Mouse (Mus musculus) heart, adult 18-20 months (tissue): Measurements from ENCODE around the gene 2900011O08Rik. TPM values are rescaled to one million over a fixed set of nuclear protein-coding genes. Genes with fewer than 3 reads are reported as not detected.
A peak's percentile ranks its signal among the peaks of the same experiment; 100 is the strongest.
"Not testable (repeated sequence)": the region's sequence is repeated elsewhere in the genome, so short reads cannot be mapped to it uniquely, and the experiment has no call there.

Experiments used
- DNase-seq, 2 experiments: peaks; one replicate each; pipeline ENCODE4 v3.0.0; 2021 to 2022; ENCODE audit warnings: mixed read lengths in 1 of 2
- long read RNA-seq, 2 experiments: library from polyadenylated mRNA; stranded (forward); transcript quantifications; one replicate each; pipeline ENCODE4 v2.0.0; 2021
- total RNA-seq, 2 experiments: library from RNA; stranded (reverse); gene quantifications; 2 replicates each; pipeline ENCODE4 v1.2.3; 2021

2900011O08Rik gene
- total RNA-seq = not detected
- long read RNA-seq, experiment 1 = 0 reads
- long read RNA-seq, experiment 2 = 0 reads

DNA sequence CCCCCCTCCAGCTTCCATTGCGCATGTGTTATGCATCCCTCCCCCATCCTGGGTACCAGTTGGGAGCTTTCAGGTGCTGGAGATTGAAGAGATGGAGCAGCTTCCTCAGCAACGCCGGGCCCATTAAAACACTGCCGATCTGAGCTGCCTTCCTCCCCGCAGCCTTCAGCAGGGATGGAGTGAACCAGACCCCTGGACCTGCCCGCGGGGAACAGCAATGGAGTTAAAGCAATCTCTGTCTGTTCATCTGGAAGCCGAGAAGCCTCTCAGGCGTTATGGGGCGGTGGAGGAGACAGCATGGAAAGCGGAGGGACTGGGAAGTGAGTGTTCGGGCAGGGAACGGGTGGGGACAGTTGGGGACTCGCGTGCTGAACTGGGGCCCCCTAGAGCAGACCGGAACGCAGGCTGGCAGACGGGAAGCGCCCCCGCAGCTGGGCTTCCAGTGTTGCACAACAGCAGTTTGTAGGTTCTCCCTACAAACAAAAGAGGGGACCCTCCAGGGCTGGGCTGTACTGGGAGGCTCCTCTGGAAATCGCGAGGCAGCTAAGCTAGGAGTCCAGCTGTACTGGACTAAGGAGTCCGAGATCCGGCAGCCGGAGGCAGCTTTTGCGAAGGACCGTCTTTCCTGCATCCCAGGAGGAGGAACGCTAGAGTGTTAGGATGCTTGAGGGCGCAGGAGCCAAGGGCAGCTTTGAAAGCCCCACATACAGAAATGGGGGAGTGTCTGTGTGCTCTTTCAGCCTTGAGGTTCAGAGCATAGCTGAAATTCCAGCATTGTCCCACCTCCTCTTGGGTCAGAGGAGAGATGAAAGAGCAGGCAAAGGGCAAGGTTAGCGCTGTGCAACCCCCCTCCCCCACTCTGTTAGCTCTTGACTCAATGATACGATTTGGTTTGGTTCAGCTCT lies at the start of gene 2900011O08Rik, which contains the start of gene Ifitm7:
2900011O08Rik (plus strand) TSS at position 31 of the 905 bp plus-strand sequence.
Ifitm7 (minus strand) TSS at position 315 of the 905 bp plus-strand sequence.
- DNase-seq = no peak

DNA sequence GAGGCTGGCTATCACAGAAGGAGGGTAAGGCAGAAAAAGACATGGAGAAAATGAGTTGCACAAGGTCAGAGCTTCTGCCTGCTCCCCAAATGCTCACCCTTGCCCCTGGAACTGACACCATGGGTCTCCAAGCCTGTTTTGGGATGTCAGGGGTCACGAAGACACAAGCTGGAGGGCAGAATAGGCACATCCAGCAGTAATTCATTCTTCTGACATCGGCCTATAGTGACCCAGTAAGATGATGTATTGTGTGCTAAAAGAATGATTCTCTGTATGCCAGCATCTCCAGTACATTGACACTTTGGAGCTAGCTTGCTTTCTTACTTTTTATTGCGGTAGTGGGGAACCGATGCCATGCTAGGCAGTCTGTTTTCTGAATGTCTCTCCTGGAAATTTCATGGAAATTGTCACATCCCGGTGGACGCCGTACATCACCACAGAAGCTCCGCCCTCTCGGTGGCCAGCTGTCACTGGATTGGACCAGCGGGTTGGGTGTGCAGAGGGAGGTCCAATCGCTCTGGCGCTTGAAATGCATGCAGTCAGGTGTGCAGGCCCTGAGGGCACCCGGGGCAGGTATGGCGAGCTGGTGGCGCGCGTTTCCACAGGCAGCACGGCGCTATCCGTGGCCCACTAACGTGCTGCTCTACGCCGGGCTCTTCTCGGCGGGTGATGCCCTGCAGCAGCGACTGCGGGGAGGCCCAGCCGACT lies 46.1 kb upstream of the 2900011O08Rik start:
- peak; percentile 12 to 26 for DNase-seq

DNA sequence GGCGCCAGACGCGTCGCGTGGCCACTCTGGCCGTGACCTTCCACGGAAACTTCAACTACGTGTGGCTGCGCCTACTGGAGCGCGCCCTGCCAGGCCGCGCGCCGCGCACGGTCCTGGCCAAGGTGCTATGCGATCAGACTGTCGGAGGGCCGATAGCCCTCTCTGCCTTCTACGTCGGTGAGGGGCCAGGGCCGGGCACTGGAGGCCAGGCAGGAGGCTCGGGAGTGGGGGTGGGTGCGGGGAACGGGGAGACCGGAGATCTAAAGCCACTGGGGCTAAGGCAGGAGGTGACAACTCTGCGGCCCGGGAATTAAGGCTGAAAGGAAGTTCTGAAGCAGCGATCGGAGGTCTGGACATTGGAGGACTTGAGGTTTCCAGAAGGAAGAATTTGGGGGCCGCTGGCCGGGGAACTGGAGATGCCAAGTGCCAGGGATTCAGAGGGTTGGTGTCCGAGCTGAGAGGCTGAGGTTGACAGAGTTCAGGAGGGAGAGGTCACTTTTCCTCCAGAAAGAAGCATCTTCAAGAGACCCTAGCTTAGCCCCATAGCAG lies 45.5 kb upstream of the 2900011O08Rik start:
- no peak for DNase-seq

DNA sequence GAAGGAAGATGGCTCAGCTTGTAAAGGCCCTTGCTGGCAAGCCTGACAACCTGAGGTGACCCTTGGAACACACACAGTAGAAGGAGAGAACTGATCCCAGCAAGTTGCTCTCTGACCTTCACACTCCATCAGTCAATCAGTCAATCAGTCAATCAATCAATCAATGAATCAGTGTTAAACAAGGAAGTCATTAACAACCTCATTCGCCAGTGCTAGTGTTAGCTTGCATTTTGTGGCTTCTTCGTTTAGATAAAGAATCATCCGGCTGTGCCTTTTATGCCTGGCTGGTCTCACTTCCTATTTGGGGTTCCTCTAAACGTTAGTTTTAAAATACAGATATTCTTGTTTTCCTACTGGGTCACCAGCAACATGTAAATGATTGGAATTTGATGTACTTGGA lies 42.2 kb upstream of the 2900011O08Rik start:
- DNase-seq = no peak

DNA sequence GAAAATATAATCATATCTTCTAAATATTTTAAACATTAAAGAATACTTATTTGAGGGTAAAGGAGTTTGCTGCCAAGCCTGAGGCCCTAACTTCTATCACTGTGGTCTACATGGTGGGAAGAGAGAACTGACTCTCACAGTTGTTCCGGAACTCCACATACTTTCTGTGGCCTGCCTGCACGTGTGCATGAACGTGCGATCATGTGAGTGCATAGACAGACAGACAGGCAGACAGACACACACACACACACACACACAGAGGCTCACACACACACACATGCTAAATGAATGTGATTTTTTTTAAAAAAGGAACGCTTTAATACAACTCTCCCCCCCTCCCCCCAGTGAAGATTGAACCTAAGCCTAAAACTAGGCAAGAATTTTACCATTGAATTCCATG lies 41.7 kb upstream of the 2900011O08Rik start:
- DNase-seq = no peak

DNA sequence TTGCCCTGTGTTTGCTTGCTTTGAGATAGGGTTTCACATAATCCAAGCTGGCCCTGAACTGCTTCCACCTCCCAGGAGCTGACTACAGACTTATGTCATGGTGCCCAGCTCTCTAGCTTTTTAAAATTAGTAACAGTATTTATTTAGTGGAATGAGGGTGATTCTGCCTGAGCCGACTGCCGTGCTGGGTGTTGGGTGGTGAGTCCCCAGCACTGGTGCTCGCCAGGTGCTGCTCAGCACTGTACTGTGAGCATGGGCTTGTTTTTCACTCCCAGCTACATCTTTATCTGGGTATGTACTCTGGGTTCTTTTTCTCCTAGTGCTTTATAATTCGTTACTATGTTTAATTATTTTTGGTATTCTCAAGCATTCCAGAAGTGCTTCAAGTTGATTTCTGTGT lies 41.3 kb upstream of the 2900011O08Rik start:
- no peak for DNase-seq

DNA sequence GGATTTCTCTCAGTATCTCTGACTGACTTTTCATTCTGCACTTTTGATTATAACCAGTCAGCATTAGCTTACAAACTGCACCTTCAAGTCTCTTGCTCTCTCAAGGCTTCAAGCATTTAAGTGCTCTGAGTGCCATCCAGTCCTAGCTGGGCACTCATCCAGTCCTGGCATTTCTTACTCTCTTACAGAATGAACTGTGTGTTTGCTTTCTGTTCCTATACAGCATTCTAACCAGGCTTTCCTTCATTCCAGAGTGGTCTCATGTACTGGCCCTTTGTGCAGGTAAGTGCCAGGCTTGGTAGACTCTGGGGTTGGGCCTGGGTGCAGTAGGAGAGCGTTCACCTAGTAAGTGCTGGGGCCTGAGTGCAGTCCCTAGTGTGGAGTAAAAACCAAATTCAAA lies 40.1 kb upstream of the 2900011O08Rik start:
- no peak for DNase-seq

DNA sequence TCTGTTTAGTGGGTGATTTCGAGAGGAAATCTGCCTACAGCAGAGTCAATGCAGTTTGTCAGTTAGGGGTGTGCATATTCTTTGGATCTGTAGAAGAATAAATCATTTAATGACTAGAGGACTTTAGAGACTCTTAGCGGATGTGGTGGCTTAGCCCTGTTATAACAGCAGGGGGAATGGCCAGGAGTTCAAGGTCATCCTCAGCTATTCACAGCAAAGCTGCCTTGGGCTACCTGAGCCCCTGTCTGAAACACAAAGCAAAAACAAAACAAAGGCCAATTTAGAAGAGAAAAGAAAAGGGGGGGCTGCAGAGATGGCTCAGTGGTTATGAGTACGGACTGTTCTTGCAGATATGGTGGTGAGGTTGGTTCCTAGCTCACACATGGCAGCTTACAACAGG lies 35.2 kb upstream of the 2900011O08Rik start:
- DNase-seq = no peak

DNA sequence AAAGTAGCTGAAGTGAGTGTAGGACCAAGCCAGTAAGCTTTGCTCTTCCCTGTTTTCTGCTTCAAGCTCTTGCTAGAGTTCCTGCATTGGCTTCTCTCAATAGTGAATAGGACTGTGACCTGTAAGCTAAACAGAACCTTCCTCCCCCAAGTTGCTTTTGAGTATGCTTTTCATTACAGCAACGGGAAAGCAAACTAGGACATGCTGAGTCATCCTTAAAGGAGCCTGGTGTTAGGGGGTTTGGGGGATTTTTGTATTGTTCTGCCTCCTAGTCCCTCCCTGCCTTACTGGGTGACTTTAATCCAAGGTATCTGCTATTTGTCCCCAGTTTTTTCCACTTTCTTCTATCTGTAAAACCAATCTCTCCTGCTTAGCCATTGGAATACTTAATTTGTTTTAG lies 24.4 kb upstream of the 2900011O08Rik start:
- no peak for DNase-seq

DNA sequence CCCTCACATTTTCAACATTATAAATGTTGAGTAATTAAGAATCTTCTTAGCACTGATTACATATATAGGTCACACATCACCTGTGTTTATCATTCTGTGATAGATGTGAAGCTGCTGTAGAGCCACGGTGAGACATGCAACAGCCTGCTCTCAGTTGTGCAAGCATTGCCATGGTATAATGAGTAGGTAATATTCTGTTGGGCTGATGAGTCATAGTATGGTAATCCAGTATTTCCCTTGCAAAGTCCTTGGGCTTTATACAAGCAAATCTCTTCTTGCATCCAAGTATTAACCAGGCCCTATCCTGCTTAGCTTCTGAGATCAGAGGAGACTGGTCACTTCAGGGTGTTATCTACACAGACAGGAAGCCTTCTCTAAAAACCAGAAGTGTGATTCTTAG lies 17.3 kb upstream of the 2900011O08Rik start:
- no peak for DNase-seq

DNA sequence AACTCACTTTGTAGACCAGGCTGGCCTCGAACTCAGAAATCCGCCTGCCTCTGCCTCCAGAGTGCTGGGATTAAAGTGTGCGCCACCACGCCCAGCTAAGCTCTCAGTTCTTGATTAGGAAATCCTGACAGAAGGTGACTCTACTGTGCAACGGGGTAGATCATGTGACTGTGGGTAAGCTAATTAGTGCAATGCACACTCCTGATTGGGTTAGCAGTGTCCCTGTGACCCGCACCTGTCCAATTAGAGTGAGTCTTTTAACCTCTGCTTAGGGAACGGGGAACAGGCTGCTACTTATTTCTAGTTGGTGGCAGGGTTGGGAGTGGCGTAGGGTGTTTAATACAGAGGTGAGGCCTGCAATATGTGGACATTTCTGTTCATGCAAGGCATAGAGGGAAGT lies 14.4 kb upstream of the 2900011O08Rik start:
- DNase-seq = no peak

DNA sequence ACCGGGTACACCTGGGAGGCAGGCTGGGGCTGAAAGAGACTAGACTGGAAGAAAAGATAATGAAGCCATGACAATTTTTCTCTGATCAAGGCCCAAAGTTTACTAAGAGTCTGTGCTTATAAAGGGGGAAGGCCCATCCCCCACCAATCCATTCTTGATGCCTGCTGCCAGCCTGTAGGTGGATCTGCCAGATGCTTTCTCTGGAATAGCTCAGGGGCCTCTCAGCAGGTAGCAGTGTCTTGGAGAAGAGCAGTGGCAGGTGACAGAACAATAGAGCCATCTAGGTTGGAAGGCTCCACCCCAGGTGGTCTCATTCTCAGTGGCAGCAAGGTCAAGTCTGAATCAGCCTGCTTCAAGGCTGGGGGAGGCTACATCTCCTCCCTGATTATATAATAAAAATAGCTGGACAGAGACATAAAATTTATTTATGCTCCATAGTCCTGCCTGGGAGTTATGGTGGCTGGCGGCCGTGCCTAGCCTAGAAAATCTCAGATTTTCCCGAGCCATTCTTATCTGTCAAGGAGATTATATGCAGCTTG lies 10.0 kb upstream of the 2900011O08Rik start:
- not testable (repeated sequence) for DNase-seq

DNA sequence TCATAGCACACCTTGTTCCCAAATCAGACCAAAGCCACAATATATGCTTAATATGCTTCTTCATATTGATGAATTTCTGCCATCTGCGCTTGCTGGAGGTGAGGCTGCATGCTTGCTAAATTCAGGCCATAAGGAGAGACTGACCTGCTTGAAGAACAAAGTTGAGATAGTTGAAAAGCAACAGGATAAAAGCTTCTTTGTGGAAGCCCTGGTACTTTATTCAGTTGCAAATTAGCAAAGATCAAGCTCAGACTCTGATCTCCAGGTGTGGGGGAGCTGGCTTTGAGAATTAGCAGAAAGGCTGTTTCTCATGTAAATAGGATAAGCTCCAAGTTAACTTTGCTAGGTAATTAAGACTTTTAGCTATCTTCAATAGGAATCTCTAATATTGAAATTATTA lies 9.4 kb upstream of the 2900011O08Rik start:
- DNase-seq = not testable (repeated sequence)

DNA sequence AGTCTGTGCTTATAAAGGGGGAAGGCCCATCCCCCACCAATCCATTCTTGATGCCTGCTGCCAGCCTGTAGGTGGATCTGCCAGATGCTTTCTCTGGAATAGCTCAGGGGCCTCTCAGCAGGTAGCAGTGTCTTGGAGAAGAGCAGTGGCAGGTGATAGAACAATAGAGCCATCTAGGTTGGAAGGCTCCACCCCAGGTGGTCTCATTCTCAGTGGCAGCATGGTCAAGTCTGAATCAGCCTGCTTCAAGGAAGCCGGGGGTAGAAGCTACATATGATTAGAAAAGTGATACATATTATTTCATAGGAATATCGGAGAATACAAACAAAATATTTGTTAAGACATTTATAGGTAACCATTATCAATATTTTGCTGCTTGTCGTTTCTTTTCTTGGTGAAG lies 4.7 kb upstream of the 2900011O08Rik start:
- not testable (repeated sequence) for DNase-seq

DNA sequence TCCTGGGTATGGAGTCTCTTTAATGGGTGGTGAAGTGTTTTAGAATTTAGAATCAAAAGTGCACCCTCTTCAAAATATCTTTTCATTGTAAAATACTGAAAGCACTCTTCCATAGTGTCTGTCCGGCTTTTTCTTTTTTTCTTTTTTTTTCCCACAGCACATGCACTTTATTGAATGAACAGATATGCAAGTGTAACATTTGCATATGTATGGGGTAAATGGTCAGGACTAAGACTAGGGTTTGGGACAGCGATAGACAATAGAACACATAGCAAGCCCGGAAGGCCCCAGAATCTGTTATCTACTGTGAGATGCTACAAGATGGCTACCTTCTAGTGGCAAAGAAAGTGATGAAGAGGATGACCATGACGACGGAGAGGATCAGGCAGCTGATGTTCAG lies 3.2 kb upstream of the 2900011O08Rik start:
- DNase-seq = no peak

DNA sequence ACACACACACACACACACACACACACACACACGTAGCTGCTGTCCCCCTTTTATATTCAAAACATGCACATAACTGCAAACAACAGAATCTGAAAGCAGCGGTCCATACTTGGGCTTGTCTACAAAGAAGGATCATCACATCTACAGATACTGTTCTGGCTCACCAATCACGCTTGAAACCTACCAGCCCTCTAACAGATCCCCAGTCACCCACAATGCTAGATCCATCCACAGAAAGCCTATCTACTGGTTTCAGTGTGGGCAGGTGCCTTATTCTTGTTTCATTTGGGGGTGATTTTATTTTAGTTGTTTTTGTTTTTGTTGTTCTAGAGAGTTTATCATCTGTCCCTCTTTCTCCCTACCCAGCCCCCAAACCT lies 219 bp upstream of the 2900011O08Rik start:
- DNase-seq = no peak

DNA sequence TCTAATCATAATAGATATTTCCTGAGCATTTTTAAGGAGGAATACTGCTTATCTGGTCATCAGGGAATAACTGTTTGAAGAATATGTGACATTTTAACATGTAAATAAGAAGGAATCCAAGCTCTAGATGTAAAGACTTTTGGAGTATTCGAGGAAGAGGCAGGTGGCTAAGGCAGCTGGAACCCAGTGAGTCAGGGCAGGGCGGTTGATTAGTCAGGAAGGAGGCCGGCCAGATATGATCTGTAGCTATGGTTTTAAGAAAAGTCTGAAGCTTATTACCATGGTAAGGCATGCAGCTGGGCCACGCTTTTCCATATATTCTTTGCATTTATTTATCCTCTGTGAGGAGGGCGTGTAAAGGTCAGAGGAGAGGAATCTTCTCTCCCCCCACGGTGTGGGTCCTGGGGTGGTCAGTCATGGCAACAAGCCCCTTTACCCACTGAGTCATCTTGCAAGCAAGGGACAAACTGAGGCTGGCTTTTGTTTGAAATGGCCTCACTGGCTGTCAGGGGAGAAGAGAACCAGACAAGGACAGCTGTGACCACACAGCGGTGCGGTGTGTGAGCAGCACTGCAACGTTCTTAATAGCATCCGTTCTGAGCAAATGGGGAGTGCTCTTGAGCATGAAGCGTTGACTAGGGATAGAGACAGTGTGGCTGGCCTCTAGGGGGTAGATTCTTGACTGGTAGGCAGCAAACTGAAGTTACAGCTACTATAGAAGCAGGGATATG lies 6.3 kb downstream of the 2900011O08Rik start:
- no peak for DNase-seq

DNA sequence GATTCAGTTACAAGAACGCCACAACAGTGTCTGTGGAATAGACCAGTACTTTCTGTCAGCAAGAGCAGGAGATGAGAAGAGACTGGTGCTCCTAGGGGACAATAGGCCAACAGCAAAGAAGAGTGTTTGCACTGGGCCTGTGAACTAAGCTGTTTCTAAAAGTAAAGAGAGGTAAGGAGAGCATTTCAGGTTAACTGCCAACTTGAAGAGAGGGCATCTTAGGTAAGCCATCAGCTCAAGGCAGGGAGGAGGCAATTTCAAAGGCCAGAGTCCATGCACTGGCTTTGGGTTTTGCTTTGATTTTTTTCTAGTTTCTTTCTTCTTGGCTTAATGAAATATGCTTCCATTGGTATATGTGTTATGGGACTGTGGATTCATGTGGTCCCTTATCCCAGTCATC lies 7.7 kb downstream of the 2900011O08Rik start:
- no peak for DNase-seq

DNA sequence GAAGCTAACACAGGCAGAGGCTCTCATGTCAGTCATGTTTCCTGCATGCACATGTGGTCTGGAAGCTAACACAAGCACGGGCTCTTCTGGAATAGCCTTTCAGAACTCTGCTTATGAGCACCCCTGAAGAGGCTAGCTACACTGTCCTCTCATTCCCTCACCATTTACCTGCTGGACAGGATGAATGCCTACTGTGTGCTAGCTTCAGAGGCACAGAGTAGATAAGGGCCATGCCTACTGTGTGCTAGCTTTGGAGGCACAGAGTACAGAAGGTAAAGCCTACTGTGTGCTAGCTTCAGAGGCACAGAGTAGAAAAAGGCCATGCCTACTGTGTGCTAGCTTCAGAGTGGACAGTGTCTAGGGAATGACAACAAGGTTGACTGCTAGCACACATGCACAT lies 8.1 kb downstream of the 2900011O08Rik start:
- DNase-seq = no peak

DNA sequence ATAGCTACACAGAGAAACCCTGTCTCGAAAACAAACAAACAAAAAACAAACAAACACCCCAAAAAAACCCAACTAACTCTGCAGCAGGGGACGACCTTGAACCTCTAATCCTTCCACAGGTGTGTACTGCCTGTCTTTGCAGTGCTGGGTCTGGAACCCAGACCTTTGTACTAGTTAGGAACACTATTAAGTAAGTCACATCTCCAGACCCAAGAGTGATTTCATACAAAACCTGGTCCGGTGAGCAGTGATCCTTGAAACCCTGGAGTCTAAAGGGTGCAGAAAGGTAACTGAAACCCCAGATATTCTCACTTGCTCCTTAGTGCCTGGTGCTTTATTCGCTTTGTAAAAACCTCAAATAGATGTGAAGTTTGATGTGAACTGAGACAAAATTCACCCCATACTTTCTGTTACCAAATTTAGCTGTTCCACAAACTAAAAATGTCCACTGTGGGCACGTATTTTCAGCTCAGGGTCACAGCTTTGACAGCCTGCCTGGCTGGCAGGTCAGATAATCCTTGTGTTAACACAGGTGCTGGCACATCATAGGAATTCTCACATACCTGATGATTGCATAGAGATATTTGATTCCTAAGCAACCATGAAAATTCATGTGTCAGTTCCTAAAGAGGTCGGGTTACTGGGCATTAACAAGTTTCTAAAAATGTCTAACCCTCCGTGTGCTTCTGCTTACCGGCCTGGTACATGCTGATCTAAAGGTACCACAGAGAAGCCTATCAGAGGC lies 17.2 kb downstream of the 2900011O08Rik start:
- DNase-seq = no peak

DNA sequence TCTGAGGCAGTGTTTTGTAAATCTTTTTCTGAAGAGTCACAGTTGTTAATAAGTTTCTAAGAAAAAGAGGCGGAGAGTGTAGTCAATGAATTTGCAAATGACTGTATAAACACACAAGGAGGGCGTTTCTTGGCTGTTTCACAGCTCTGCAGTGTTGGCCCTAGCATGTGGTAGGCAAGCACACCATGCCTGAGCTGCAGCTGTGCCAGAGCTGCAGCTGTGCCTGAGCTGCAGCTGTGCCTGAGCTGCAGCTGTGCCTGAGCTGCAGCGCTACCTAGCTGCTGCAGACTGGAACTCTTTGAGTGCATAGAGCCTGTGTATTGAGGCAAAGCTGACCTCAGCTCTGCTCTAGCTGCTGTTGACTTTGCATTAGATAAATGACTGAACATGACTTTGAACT lies 17.8 kb downstream of the 2900011O08Rik start:
- DNase-seq = no peak
